In genomic region chr13:34605206-34605605, GRCm38 (mm10) we compare ENCODE assay signal across 13 mouse cellular contexts. TPM values are rescaled to one million over a fixed set of nuclear protein-coding genes. Genes with fewer than 3 reads are reported as not detected.
DNase-seq lines count a peak whose midpoint lies in the region; ATAC-seq and TF ChIP-seq lines count a peak whose summit lies in the region.
"Had no signal": no experiment of that assay in that cellular context is flagged by ENCODE, and none has a peak within 500 bp of the region (broad histone marks: within the 10 kb centered on the region; RNA-seq: fewer than 3 reads in every experiment).

No protein-coding gene starts in this region.

- H3K27ac ChIP-seq in hindbrain, embryonic 16.5 days (ENCODE audit: low read depth, low read length): no peak overlapping the region
- no peak overlapping the region for H3K27ac ChIP-seq in hindbrain, embryonic 13.5 days
- no peak overlapping the region for H3K27ac ChIP-seq in lung, postnatal 0 days (ENCODE audit: low read length)

- H3K27me3 ChIP-seq in hindbrain, embryonic 16.5 days (replicated peaks; ENCODE audit: control insufficient read depth, insufficient read depth, low read length): no peaks in the 10 kb centered on the region
- H3K27me3 ChIP-seq in hindbrain, embryonic 13.5 days: no peaks in the 10 kb centered on the region
- no peaks in the 10 kb centered on the region for H3K27me3 ChIP-seq in lung, postnatal 0 days (replicated peaks; ENCODE audit: insufficient read depth, low read length)

- no peaks in the 10 kb centered on the region for H3K36me3 ChIP-seq in hindbrain, embryonic 16.5 days (ENCODE audit: control insufficient read depth, insufficient read depth, low read length)
- no peaks in the 10 kb centered on the region for H3K36me3 ChIP-seq in hindbrain, embryonic 13.5 days
- H3K36me3 ChIP-seq in lung, postnatal 0 days (ENCODE audit: insufficient read depth, low read length): no peaks in the 10 kb centered on the region
- H3K36me3 ChIP-seq: midbrain, embryonic 10.5 days had no signal

- WGBS in hindbrain, embryonic 16.5 days: 61% methylated on average over 5 of the region's 5 CpGs
- 73% methylated on average over 5 of the region's 5 CpGs for WGBS in hindbrain, embryonic 13.5 days
- 64% methylated on average over 5 of the region's 5 CpGs for WGBS in lung, postnatal 0 days

- no peaks in the 10 kb centered on the region for H3K9me3 ChIP-seq in hindbrain, embryonic 16.5 days (ENCODE audit: control insufficient read depth, low read length)
- no peaks in the 10 kb centered on the region for H3K9me3 ChIP-seq in hindbrain, embryonic 13.5 days
- no peaks in the 10 kb centered on the region for H3K9me3 ChIP-seq in lung, postnatal 0 days (ENCODE audit: low read length)
- H3K9me3 ChIP-seq: midbrain, embryonic 10.5 days had no signal

- no peak overlapping the region for H3K4me3 ChIP-seq in hindbrain, embryonic 16.5 days (ENCODE audit: low read length)
- H3K4me3 ChIP-seq in hindbrain, embryonic 13.5 days: no peak overlapping the region
- no peak overlapping the region for H3K4me3 ChIP-seq in lung, postnatal 0 days (ENCODE audit: low read depth, low read length)
- H3K4me3 ChIP-seq: midbrain, embryonic 10.5 days had no signal

- no peak overlapping the region for H3K4me2 ChIP-seq in hindbrain, embryonic 16.5 days (ENCODE audit: low read length)
- no peak overlapping the region for H3K4me2 ChIP-seq in hindbrain, embryonic 13.5 days
- H3K4me2 ChIP-seq in lung, postnatal 0 days (replicated peaks; ENCODE audit: low read depth, low read length): no peak overlapping the region

- no peak for TF ChIP-seq EP300 in lung, postnatal 0 days (IDR thresholded peaks at IDR 0.05)

- no peak overlapping the region for H3K9ac ChIP-seq in hindbrain, embryonic 16.5 days (ENCODE audit: low read depth, low read length)
- no peak overlapping the region for H3K9ac ChIP-seq in hindbrain, embryonic 13.5 days
- no peak overlapping the region for H3K9ac ChIP-seq in lung, postnatal 0 days (replicated peaks; ENCODE audit: low read depth)

- no peaks in the 10 kb centered on the region for H3K4me1 ChIP-seq in hindbrain, embryonic 16.5 days (ENCODE audit: control insufficient read depth, insufficient read depth, low read depth, low read length)
- peaks cover 10% of the 10 kb centered on the region; the same call in 1 of the 2 replicates for H3K4me1 ChIP-seq in hindbrain, embryonic 13.5 days (replicated peaks)
- H3K4me1 ChIP-seq in lung, postnatal 0 days (ENCODE audit: insufficient read depth, low read depth, low read length): no peaks in the 10 kb centered on the region

- peak; percentile 63; the same call in 1 of the 2 replicates for ATAC-seq in hindbrain, embryonic 16.5 days
- ATAC-seq in hindbrain, embryonic 13.5 days (ENCODE audit: low FRiP score): no peak
- ATAC-seq in lung, postnatal 0 days: no peak
- no peak for ATAC-seq in erythroblast, adult 5-6 weeks (replicated peaks; ENCODE audit: low FRiP score, poor library complexity, severe bottlenecking)

- peak; percentile 21 for DNase-seq in embryo, embryonic 10.5 days (ENCODE audit: low spot score)
- no peak for DNase-seq in embryo, embryonic 9.5 days (ENCODE audit: extremely low spot score)
- no peak for DNase-seq in lung, postnatal 0 days (ENCODE audit: low spot score)
- no peak for DNase-seq in lung, postnatal 4 days
- DNase-seq in brain, embryonic 14.5 days (ENCODE audit: low read depth): peak; percentile 62
- DNase-seq: adrenal gland, adult 8-10 months; cerebellum, adult 2 months; right cerebral cortex, postnatal 4 days; thymus, adult 18-20 months had no signal

- TF ChIP-seq POLR2A in brain, embryonic 14.5 days (IDR thresholded peaks at IDR 0.05; ENCODE audit: borderline replicate concordance, extremely low read depth, insufficient read depth, insufficient read length, poor library complexity, severe bottlenecking): no peak

- TF ChIP-seq CTCF in lung, postnatal 0 days (IDR thresholded peaks at IDR 0.05): peak; percentile 33
- peak; percentile 12; the same call in 1 of the 2 replicates for TF ChIP-seq CTCF in brain, embryonic 14.5 days (IDR thresholded peaks at IDR 0.05; ENCODE audit: borderline replicate concordance, extremely low read depth, insufficient read depth, insufficient read length)

RNA-seq across cellular contexts. Expression of gene Pxdc1, which starts 48.1 kb away (rescaled TPM):
- polyA plus RNA-seq in hindbrain, embryonic 16.5 days (2015; fragmentation: Nextera tagmentation; extraction: Ambion mirVana): 11.7 and 12.2 TPM in 2 replicates
- polyA plus RNA-seq in hindbrain, embryonic 13.5 days (2015; fragmentation: Nextera tagmentation; extraction: Ambion mirVana): 8.3 and 8.9 TPM in 2 replicates
- 30.7 and 44.3 TPM in 2 replicates for polyA plus RNA-seq in lung, postnatal 0 days (2015; fragmentation: Nextera tagmentation; extraction: Ambion mirVana)
- 7.9 and 9.9 TPM in 2 replicates for polyA plus RNA-seq in brain, embryonic 14.5 days (2012; rRNA removed)
- total RNA-seq in erythroblast, adult 5-6 weeks (2015; ENCODE audit: low replicate concordance): not detected in 2 replicates
- total RNA-seq in erythroblast, adult 5-6 weeks (2017; ENCODE audit: low replicate concordance): 0.94 TPM in 1 of 2 replicates, not detected in the other

Comparison
In these comparisons a context has a peak if more than half of its experiments do, and no peak if none do; other contexts are left out.
1. DNase-seq: peak in embryo, embryonic 10.5 days (single experiment) and brain, embryonic 14.5 days (single experiment); none in embryo, embryonic 9.5 days (single experiment), lung, postnatal 0 days (single experiment) and lung, postnatal 4 days (0 of 2).